Mouse (Mus musculus) adrenal gland, postnatal 25 days (tissue): ENCODE data around the gene Igsf21. TPM values are rescaled to one million over a fixed set of nuclear protein-coding genes. Genes with fewer than 3 reads are reported as not detected.
A peak's percentile ranks its signal among the peaks of the same experiment; 100 is the strongest.

ENCODE experiments used
- DNase-seq: peaks from one replicate; pipeline ENCODE4 v3.0.0; 2021; ENCODE audit warnings: mixed read lengths
- total RNA-seq: library from RNA; stranded (reverse); gene quantifications from 2 replicates; pipeline ENCODE4 v1.2.3, GENCODE M21; 2021

Gene Igsf21
- total RNA-seq, 1 experiment from 2014 or later, result 1.9 TPM

GRCm38 (mm10) chr4:140094835-140095234 is 151.7 kb downstream of the Igsf21 start:
- no peak for DNase-seq

- DNase-seq, result no peak
Measured at GRCm38 (mm10) chr4:140092367-140092766, 154.2 kb downstream of the Igsf21 start.

- no peak for DNase-seq
Measured at GRCm38 (mm10) chr4:140091693-140092092, 154.9 kb downstream of the Igsf21 start.

- DNase-seq, result peak; percentile 42
Measured at GRCm38 (mm10) chr4:140089676-140090075, 156.9 kb downstream of the Igsf21 start.

- no peak for DNase-seq
Measured at GRCm38 (mm10) chr4:140088711-140089440, 157.7 kb downstream of the Igsf21 start.

- no peak for DNase-seq
Measured at GRCm38 (mm10) chr4:140086192-140086591, 160.4 kb downstream of the Igsf21 start.

GRCm38 (mm10) chr4:140084521-140085011 is 162.0 kb downstream of the Igsf21 start:
- peak; percentile 33 for DNase-seq

- DNase-seq, result no peak
Measured at GRCm38 (mm10) chr4:140084064-140084463, 162.5 kb downstream of the Igsf21 start.

GRCm38 (mm10) chr4:140078416-140078815 is 168.2 kb downstream of the Igsf21 start:
- no peak for DNase-seq

GRCm38 (mm10) chr4:140077615-140078014 is 169.0 kb downstream of the Igsf21 start:
- DNase-seq, result no peak

- no peak for DNase-seq
Measured at GRCm38 (mm10) chr4:140076852-140077563, 169.6 kb downstream of the Igsf21 start.

- no peak for DNase-seq
Measured at GRCm38 (mm10) chr4:140076428-140076827, 170.2 kb downstream of the Igsf21 start.

GRCm38 (mm10) chr4:140071047-140071446 is 175.5 kb downstream of the Igsf21 start:
- DNase-seq, result no peak

GRCm38 (mm10) chr4:140070331-140070652 is 176.3 kb downstream of the Igsf21 start:
- DNase-seq, result no peak

- DNase-seq, result no peak
Measured at GRCm38 (mm10) chr4:140069563-140070330, 176.8 kb downstream of the Igsf21 start.

- no peak for DNase-seq
Measured at GRCm38 (mm10) chr4:140068468-140068867, 178.1 kb downstream of the Igsf21 start.

GRCm38 (mm10) chr4:140066011-140066410 is 180.6 kb downstream of the Igsf21 start:
- peak; percentile 21 for DNase-seq

- DNase-seq, result no peak
Measured at GRCm38 (mm10) chr4:140063153-140063671, 183.4 kb downstream of the Igsf21 start.

- DNase-seq, result no peak
Measured at GRCm38 (mm10) chr4:140060251-140060650, 186.3 kb downstream of the Igsf21 start.

GRCm38 (mm10) chr4:140053042-140053441 is 193.5 kb downstream of the Igsf21 start:
- no peak for DNase-seq

- peak; percentile 20 for DNase-seq
Measured at GRCm38 (mm10) chr4:140052575-140052974, 194.0 kb downstream of the Igsf21 start.

- DNase-seq, result no peak
Measured at GRCm38 (mm10) chr4:140047807-140048362, 198.7 kb downstream of the Igsf21 start.
